Mouse (Mus musculus) brain, embryonic 14.5 days (tissue): ENCODE measurements around the gene Ints5. TPM values are rescaled to one million over a fixed set of nuclear protein-coding genes. Genes with fewer than 3 reads are reported as not detected.
"Not testable (repeated sequence)": the region's sequence is repeated elsewhere in the genome, so short reads cannot be mapped to it uniquely, and the experiment has no call there.

Source experiments
- DNase-seq: peaks from one replicate; pipeline ENCODE4 v3.0.0-alpha.2; 2011; ENCODE audit warnings: low read depth
- CTCF ChIP-seq: fragments of 200-500 bp; IDR thresholded peaks from 2 replicates; pipeline ENCODE4 v1.5.1; 2012; ENCODE audit warnings: inconsistent platforms, mild to moderate bottlenecking, moderate library complexity, borderline replicate concordance; ENCODE audit not compliant: insufficient read depth, insufficient read length; ENCODE audit errors: extremely low read depth
- POLR2A ChIP-seq: fragments of 200-500 bp; IDR thresholded peaks from 2 replicates; pipeline ENCODE4 v1.6.1; 2012; ENCODE audit warnings: mild to moderate bottlenecking, inconsistent platforms, borderline replicate concordance; ENCODE audit not compliant: poor library complexity, insufficient read depth, insufficient read length, severe bottlenecking; ENCODE audit errors: extremely low read depth
- polyA plus RNA-seq: library from polyadenylated mRNA; depleted of rRNA; stranded (reverse); fragments of >200 nt; gene quantifications from 2 replicates; pipeline ENCODE4 v1.2.3, GENCODE M21; 2012; rRNA removed

Gene Ints5
- 31.4 and 37.1 TPM in 2 replicates for polyA plus RNA-seq

- TF ChIP-seq POLR2A, result peak; percentile 78
- no peak for TF ChIP-seq CTCF
- DNase-seq, result peak; percentile 95
These were observed at the start of gene Ints5 for GRCm38 (mm10) chr19:8892829-8893766. Gene Ints5, plus strand, starts transcription at chr19:8893005.

GRCm38 (mm10) chr19:8844371-8845129 is 48.3 kb upstream of the Ints5 start:
- DNase-seq, result peak; percentile 85
- TF ChIP-seq POLR2A (no peak), CTCF (peak; percentile 72; the same call in 1 of the 2 replicates)

- TF ChIP-seq CTCF (no peak), POLR2A (no peak)
- DNase-seq, result no peak
These were observed 44.4 kb upstream of the Ints5 start for GRCm38 (mm10) chr19:8848356-8848755.

DNA sequence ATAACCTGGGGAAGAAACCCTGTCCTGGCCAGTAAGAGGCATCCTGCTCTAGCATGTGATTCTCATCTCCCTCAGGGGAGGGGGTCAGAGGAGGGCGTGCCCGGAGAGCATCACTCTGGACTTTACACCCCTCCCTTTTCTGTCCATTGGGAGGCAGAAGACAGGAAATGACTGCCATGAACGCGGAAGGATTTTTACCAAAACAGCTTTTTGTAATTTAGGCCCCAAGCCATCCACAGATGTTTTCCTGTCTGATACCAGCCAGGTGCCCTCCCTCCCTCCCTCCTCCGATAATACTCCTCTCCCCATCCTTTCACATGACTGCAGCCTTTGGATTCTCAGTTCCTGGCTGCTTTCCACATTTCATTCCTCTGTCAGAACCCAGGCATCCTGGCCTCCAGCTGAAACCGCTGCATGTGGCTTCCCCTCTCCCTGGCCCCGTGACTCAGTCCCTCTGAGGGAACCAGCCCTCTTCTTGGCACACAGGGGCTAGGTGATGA is 42.4 kb upstream of the Ints5 start, which contains the start of gene Lrrn4cl:
TSS of gene Lrrn4cl (plus strand) at position 367 of the 500 bp plus-strand sequence.
- peak; percentile 17 for DNase-seq

GRCm38 (mm10) chr19:8851639-8852038 is 41.2 kb upstream of the Ints5 start:
- no peak for DNase-seq
- TF ChIP-seq CTCF (no peak), POLR2A (no peak)

More for the DNA sequence above, 42.4 kb upstream of the Ints5 start, which contains the start of gene Lrrn4cl:
- TF ChIP-seq CTCF, result no peak
- TF ChIP-seq POLR2A, result no peak

- DNase-seq, result no peak
- no peak for TF ChIP-seq POLR2A
- TF ChIP-seq CTCF, result no peak
These were observed 40.4 kb upstream of the Ints5 start for GRCm38 (mm10) chr19:8852236-8852928.

GRCm38 (mm10) chr19:8853117-8853516 is 39.7 kb upstream of the Ints5 start:
- DNase-seq, result no peak
- TF ChIP-seq CTCF, result no peak
- no peak for TF ChIP-seq POLR2A

- peak; percentile 58 for DNase-seq
- no peak for TF ChIP-seq POLR2A
- TF ChIP-seq CTCF, result peak; percentile 60; the same call in 1 of the 2 replicates
These were observed 35.1 kb upstream of the Ints5 start for GRCm38 (mm10) chr19:8857689-8858088.

DNA sequence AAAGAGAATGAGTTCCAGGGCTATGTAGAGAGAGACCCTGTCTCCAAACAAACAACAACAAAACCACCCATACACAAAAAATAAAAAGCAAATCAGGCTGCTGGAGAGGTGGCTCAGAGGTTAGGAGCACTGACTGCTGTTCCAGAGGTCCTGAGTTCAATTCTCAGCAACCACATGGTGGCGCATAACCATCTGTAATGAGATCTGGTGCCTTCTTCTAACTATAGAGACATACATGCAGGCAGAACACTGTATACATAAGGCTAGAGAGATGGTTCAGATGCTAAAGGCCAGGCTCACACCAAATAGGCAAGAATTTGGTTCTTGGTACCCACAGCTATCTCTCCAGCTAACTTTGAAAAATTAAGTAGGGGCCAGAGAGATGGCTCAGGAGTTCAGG is 33.8 kb upstream of the Ints5 start:
- no peak for TF ChIP-seq POLR2A
- peak; percentile 29; the same call in 1 of the 2 replicates for TF ChIP-seq CTCF

GRCm38 (mm10) chr19:8864265-8864664 is 28.5 kb upstream of the Ints5 start:
- no peak for TF ChIP-seq CTCF
- TF ChIP-seq POLR2A, result no peak
- DNase-seq, result no peak

More for the DNA sequence above, 33.8 kb upstream of the Ints5 start:
- peak; percentile 39 for DNase-seq

- DNase-seq, result not testable (repeated sequence)
These were observed 22.4 kb upstream of the Ints5 start for GRCm38 (mm10) chr19:8870381-8870780.
